Mouse (Mus musculus): ENCODE measurements around the gene Higd1c. TPM values are rescaled to one million over a fixed set of nuclear protein-coding genes. Genes with fewer than 3 reads are reported as not detected.
A peak's percentile ranks its signal among the peaks of the same experiment; 100 is the strongest.
"Not testable (repeated sequence)": the region's sequence is repeated elsewhere in the genome, so short reads cannot be mapped to it uniquely, and the experiment has no call there.

Gene Higd1c
- polyA plus RNA-seq, 1 experiment from 2014 or later: not detected

GRCm38 (mm10) chr15:100330739-100331138, 33.6 kb upstream of the Higd1c start:
- H3K9me3 ChIP-seq (ENCODE audit: control insufficient read depth, low read length): no peaks in the 10 kb centered on the region
- no peaks in the 10 kb centered on the region for H3K36me3 ChIP-seq (ENCODE audit: control insufficient read depth, insufficient read depth, low read length)
- WGBS: 85% methylated on average over 7 of the region's 7 CpGs
- no peaks in the 10 kb centered on the region for H3K27me3 ChIP-seq (ENCODE audit: control insufficient read depth, insufficient read depth, low read length)
- no peak overlapping the region for H3K4me3 ChIP-seq (ENCODE audit: low read depth, low read length)
- no peak overlapping the region for H3K4me2 ChIP-seq (ENCODE audit: low read depth, low read length, severe bottlenecking)
- H3K4me1 ChIP-seq (replicated peaks; ENCODE audit: control insufficient read depth, insufficient read depth, low read length): no peaks in the 10 kb centered on the region
- H3K27ac ChIP-seq (ENCODE audit: low read depth, low read length): no peak overlapping the region
- DNase-seq (ENCODE audit: low spot score): no peak
- ATAC-seq (replicated peaks; ENCODE audit: low FRiP score): no peak
- no peak overlapping the region for H3K9ac ChIP-seq (ENCODE audit: low read length)

GRCm38 (mm10) chr15:100332077-100332961, 32.0 kb upstream of the Higd1c start:
- not testable (repeated sequence) for H3K36me3 ChIP-seq (ENCODE audit: control insufficient read depth, insufficient read depth, low read length); H3K4me3 ChIP-seq (ENCODE audit: low read depth, low read length); H3K4me2 ChIP-seq (ENCODE audit: low read depth, low read length, severe bottlenecking); H3K9ac ChIP-seq (ENCODE audit: low read length); DNase-seq (ENCODE audit: low spot score); H3K9me3 ChIP-seq (ENCODE audit: control insufficient read depth, low read length); H3K27ac ChIP-seq (ENCODE audit: low read depth, low read length); ATAC-seq (replicated peaks; ENCODE audit: low FRiP score); H3K4me1 ChIP-seq (replicated peaks; ENCODE audit: control insufficient read depth, insufficient read depth, low read length); H3K27me3 ChIP-seq (ENCODE audit: control insufficient read depth, insufficient read depth, low read length)
- 33% methylated on average over 2 of the region's 10 CpGs for WGBS

- DNase-seq (ENCODE audit: low spot score) (no peak), ATAC-seq (replicated peaks; ENCODE audit: low FRiP score) (no peak)
- Histone ChIP-seq H3K4me2 (ENCODE audit: low read depth, low read length, severe bottlenecking) (no peak within 1 kb of the TSS), H3K27me3 (ENCODE audit: control insufficient read depth, insufficient read depth, low read length) (no peaks in the 10 kb centered on the region), H3K9me3 (ENCODE audit: control insufficient read depth, low read length) (no peaks in the 10 kb centered on the region), H3K4me3 (ENCODE audit: low read depth, low read length) (no peak within 1 kb of the TSS), H3K27ac (ENCODE audit: low read depth, low read length) (no peak within 1 kb of the TSS), H3K4me1 (replicated peaks; ENCODE audit: control insufficient read depth, insufficient read depth, low read length) (no peaks in the 10 kb centered on the region), H3K36me3 (ENCODE audit: control insufficient read depth, insufficient read depth, low read length) (no peaks in the 10 kb centered on the region), H3K9ac (ENCODE audit: low read length) (no peak within 1 kb of the TSS)
- 88% methylated on average over 10 of the region's 10 CpGs for WGBS
These were observed 29.7 kb upstream of the Higd1c start, which contains the start of gene Mettl7a3 for GRCm38 (mm10) chr15:100334629-100335028. Gene Mettl7a3, plus strand, starts transcription at chr15:100334929.

GRCm38 (mm10) chr15:100337328-100337727, 27.0 kb upstream of the Higd1c start:
- DNase-seq (ENCODE audit: low spot score); ATAC-seq (replicated peaks; ENCODE audit: low FRiP score); H3K9ac ChIP-seq (ENCODE audit: low read length); H3K36me3 ChIP-seq (ENCODE audit: control insufficient read depth, insufficient read depth, low read length); H3K27ac ChIP-seq (ENCODE audit: low read depth, low read length); H3K27me3 ChIP-seq (ENCODE audit: control insufficient read depth, insufficient read depth, low read length); H3K4me3 ChIP-seq (ENCODE audit: low read depth, low read length); H3K4me1 ChIP-seq (replicated peaks; ENCODE audit: control insufficient read depth, insufficient read depth, low read length); H3K9me3 ChIP-seq (ENCODE audit: control insufficient read depth, low read length); H3K4me2 ChIP-seq (ENCODE audit: low read depth, low read length, severe bottlenecking): not testable (repeated sequence)

- H3K27ac ChIP-seq (ENCODE audit: low read depth, low read length); H3K9me3 ChIP-seq (ENCODE audit: control insufficient read depth, low read length); ATAC-seq (replicated peaks; ENCODE audit: low FRiP score); H3K4me1 ChIP-seq (replicated peaks; ENCODE audit: control insufficient read depth, insufficient read depth, low read length); H3K4me2 ChIP-seq (ENCODE audit: low read depth, low read length, severe bottlenecking); H3K36me3 ChIP-seq (ENCODE audit: control insufficient read depth, insufficient read depth, low read length); H3K27me3 ChIP-seq (ENCODE audit: control insufficient read depth, insufficient read depth, low read length); H3K9ac ChIP-seq (ENCODE audit: low read length); H3K4me3 ChIP-seq (ENCODE audit: low read depth, low read length): not testable (repeated sequence)
- WGBS: 46% methylated on average over 10 of the region's 10 CpGs
- peak; percentile 60 for DNase-seq (ENCODE audit: low spot score)
These were observed 26.5 kb upstream of the Higd1c start for GRCm38 (mm10) chr15:100337847-100338246.

GRCm38 (mm10) chr15:100341314-100341980, 22.9 kb upstream of the Higd1c start:
- H3K4me3 ChIP-seq (ENCODE audit: low read depth, low read length); H3K9me3 ChIP-seq (ENCODE audit: control insufficient read depth, low read length); H3K36me3 ChIP-seq (ENCODE audit: control insufficient read depth, insufficient read depth, low read length); H3K4me1 ChIP-seq (replicated peaks; ENCODE audit: control insufficient read depth, insufficient read depth, low read length); ATAC-seq (replicated peaks; ENCODE audit: low FRiP score); H3K9ac ChIP-seq (ENCODE audit: low read length); H3K27ac ChIP-seq (ENCODE audit: low read depth, low read length); H3K4me2 ChIP-seq (ENCODE audit: low read depth, low read length, severe bottlenecking); DNase-seq (ENCODE audit: low spot score); H3K27me3 ChIP-seq (ENCODE audit: control insufficient read depth, insufficient read depth, low read length): not testable (repeated sequence)
- WGBS: 72% methylated on average over 4 of the region's 5 CpGs

- Histone ChIP-seq H3K4me2 (ENCODE audit: low read depth, low read length, severe bottlenecking) (no peak overlapping the region), H3K9ac (ENCODE audit: low read length) (no peak overlapping the region), H3K27ac (ENCODE audit: low read depth, low read length) (no peak overlapping the region), H3K9me3 (ENCODE audit: control insufficient read depth, low read length) (no peaks in the 10 kb centered on the region), H3K4me1 (replicated peaks; ENCODE audit: control insufficient read depth, insufficient read depth, low read length) (no peaks in the 10 kb centered on the region), H3K27me3 (ENCODE audit: control insufficient read depth, insufficient read depth, low read length) (no peaks in the 10 kb centered on the region), H3K36me3 (ENCODE audit: control insufficient read depth, insufficient read depth, low read length) (no peaks in the 10 kb centered on the region), H3K4me3 (ENCODE audit: low read depth, low read length) (no peak overlapping the region)
- no peak for ATAC-seq (replicated peaks; ENCODE audit: low FRiP score)
- DNase-seq (ENCODE audit: low spot score): no peak
These were observed 18.9 kb upstream of the Higd1c start for GRCm38 (mm10) chr15:100345484-100345883.

- Histone ChIP-seq H3K36me3 (ENCODE audit: control insufficient read depth, insufficient read depth, low read length) (no peaks in the 10 kb centered on the region), H3K4me3 (ENCODE audit: low read depth, low read length) (no peak overlapping the region), H3K9ac (ENCODE audit: low read length) (no peak overlapping the region), H3K27me3 (ENCODE audit: control insufficient read depth, insufficient read depth, low read length) (no peaks in the 10 kb centered on the region), H3K9me3 (ENCODE audit: control insufficient read depth, low read length) (no peaks in the 10 kb centered on the region), H3K4me2 (ENCODE audit: low read depth, low read length, severe bottlenecking) (no peak overlapping the region), H3K4me1 (replicated peaks; ENCODE audit: control insufficient read depth, insufficient read depth, low read length) (no peaks in the 10 kb centered on the region), H3K27ac (ENCODE audit: low read depth, low read length) (no peak overlapping the region)
- peak; percentile 53 for DNase-seq (ENCODE audit: low spot score)
- ATAC-seq (replicated peaks; ENCODE audit: low FRiP score): no peak
- 65% methylated on average over 14 of the region's 14 CpGs for WGBS
These were observed 17.6 kb upstream of the Higd1c start for GRCm38 (mm10) chr15:100346761-100347160.
